1 mouse cellular context compared by ENCODE assay signal in genomic region chr1:153751763-153752301, GRCm38 (mm10).
A peak's percentile ranks its signal among the peaks of the same experiment; 100 is the strongest.
TF ChIP-seq lines count a peak whose summit lies in the region.

No protein-coding gene starts in this region.

TF ChIP-seq in CH12.LX, 34 proteins besides CTCF, POLR2A, EP300 and RAD21 (continued from another document):
- TF ChIP-seq NRF1 (IDR thresholded peaks at IDR 0.05; ENCODE audit: low read depth, low read length) = 0 out of 2 replicates have a peak, but pooled peaks have one; percentile 7
- no peak for TF ChIP-seq PAX5 (IDR thresholded peaks at IDR 0.05; ENCODE audit: low read length)
- peak; percentile 36; the same call in 1 of the 2 replicates for TF ChIP-seq MEF2A (IDR thresholded peaks at IDR 0.05; ENCODE audit: borderline replicate concordance, low read depth, low read length)
- peak; percentile 77; the same call in 1 of the 2 replicates for TF ChIP-seq TBP (conservative IDR thresholded peaks at IDR 0.05; ENCODE audit: low read depth, low read length)
- TF ChIP-seq MAX (IDR thresholded peaks at IDR 0.05; ENCODE audit: low read length) = peak; percentile 54; the same call in 1 of the 2 replicates
- TF ChIP-seq CHD1 (IDR thresholded peaks at IDR 0.05; ENCODE audit: low read depth, low read length) = no peak
- no peak for TF ChIP-seq E2F4 (IDR thresholded peaks at IDR 0.05; ENCODE audit: insufficient replicate concordance, low read depth, low read length)
- 0 out of 2 replicates have a peak, but pooled peaks have one; percentile 13 for TF ChIP-seq MAZ (IDR thresholded peaks at IDR 0.05; ENCODE audit: low read depth, low read length)
TF ChIP-seq in CH12.LX: peak in this region for 10.
